Mouse (Mus musculus) midbrain, embryonic 11.5 days (tissue): ENCODE measurements around the gene Muc16. TPM values are rescaled to one million over a fixed set of nuclear protein-coding genes. Genes with fewer than 3 reads are reported as not detected.

Experiments used
- ATAC-seq: fragments of 200-750 bp; cut with Nextera tagmentation; 2 replicates; pipeline ENCODE4 v1.8.0; 2017; ENCODE audit warnings: moderate TSS enrichment, moderate library complexity; ENCODE audit not compliant: low FRiP score
- DNase-seq: peaks from one replicate; pipeline ENCODE4 v3.0.0; 2015; ENCODE audit warnings: low spot score; ENCODE audit errors: missing footprints
- H3K27ac ChIP-seq: fragments of 300-500 bp; sonication (generic); 2 replicates; pipeline ENCODE4 v1.5.1; 2014; ENCODE audit warnings: low read depth, low read length
- H3K27me3 ChIP-seq: fragments of 300-500 bp; sonication (generic); 2 replicates; pipeline ENCODE4 v1.6.1; 2014; ENCODE audit warnings: mild to moderate bottlenecking, low read length, moderate library complexity, mixed read lengths; ENCODE audit not compliant: control insufficient read depth, insufficient read depth
- H3K36me3 ChIP-seq: fragments of 300-500 bp; sonication (generic); 2 replicates; pipeline ENCODE4 v1.6.1; 2014; ENCODE audit warnings: mild to moderate bottlenecking, low read length, moderate library complexity, mixed read lengths; ENCODE audit not compliant: control insufficient read depth, insufficient read depth
- H3K4me1 ChIP-seq: fragments of 300-500 bp; sonication (generic); 2 replicates; pipeline ENCODE4 v1.6.1; 2014; ENCODE audit warnings: low read length; ENCODE audit not compliant: control insufficient read depth, insufficient read depth
- H3K4me2 ChIP-seq: fragments of 300-500 bp; sonication (generic); 2 replicates; pipeline ENCODE4 v1.6.1; 2014; ENCODE audit warnings: mild to moderate bottlenecking, moderate library complexity
- H3K4me3 ChIP-seq: fragments of 300-500 bp; sonication (generic); 2 replicates; pipeline ENCODE4 v1.5.1; 2014; ENCODE audit warnings: low read depth, low read length
- H3K9ac ChIP-seq: fragments of 300-500 bp; sonication (generic); 2 replicates; pipeline ENCODE4 v1.6.1; 2014; ENCODE audit warnings: low read length
- H3K9me3 ChIP-seq: fragments of 300-500 bp; sonication (generic); 2 replicates; pipeline ENCODE4 v1.6.1; 2016; ENCODE audit warnings: low read length; ENCODE audit not compliant: control insufficient read depth
- WGBS: fragments of 180-500 bp; shearing (Covaris S2); extraction: QIAGEN DNeasy Blood & Tissue Kit; methylation state at CpG from one replicate; pipeline ENCODE4 v1.1.7; 2014; 5-methylcytosine and 5-hydroxymethylcytosine counted together
- microRNA-seq: library from miRNA; unstranded; fragments of <30 nt; microRNA quantifications from one replicate; pipeline ENCODE4, GENCODE M21; 2017
- polyA plus RNA-seq: library from polyadenylated mRNA; unstranded; fragments of >200 nt; fragmentation: Nextera tagmentation; extraction: Ambion mirVana; gene quantifications from 2 replicates; pipeline ENCODE4 v1.2.1, GENCODE M21; 2014

The Muc16 gene
- polyA plus RNA-seq, 1 experiment from 2014 or later = not detected

- no peaks in the 10 kb centered on the region for H3K36me3 ChIP-seq
- peak overlapping the region; percentile 76 for H3K27ac ChIP-seq
- DNase-seq (peak; percentile 97), ATAC-seq (peak; percentile 98)
- peak overlapping the region; percentile 49 for H3K4me2 ChIP-seq
- peaks cover 3% of the 10 kb centered on the region; the same call in 1 of the 2 replicates for H3K4me1 ChIP-seq
- peak overlapping the region; percentile 46 for H3K4me3 ChIP-seq
- H3K9me3 ChIP-seq = no peaks in the 10 kb centered on the region
- WGBS = 5% methylated on average over 39 of the region's 39 CpGs
- H3K27me3 ChIP-seq = no peaks in the 10 kb centered on the region
- H3K9ac ChIP-seq = peak overlapping the region; percentile 53
These were observed 200.8 kb downstream of the Muc16 start for GRCm38 (mm10) chr9:18473324-18474128.

DNA sequence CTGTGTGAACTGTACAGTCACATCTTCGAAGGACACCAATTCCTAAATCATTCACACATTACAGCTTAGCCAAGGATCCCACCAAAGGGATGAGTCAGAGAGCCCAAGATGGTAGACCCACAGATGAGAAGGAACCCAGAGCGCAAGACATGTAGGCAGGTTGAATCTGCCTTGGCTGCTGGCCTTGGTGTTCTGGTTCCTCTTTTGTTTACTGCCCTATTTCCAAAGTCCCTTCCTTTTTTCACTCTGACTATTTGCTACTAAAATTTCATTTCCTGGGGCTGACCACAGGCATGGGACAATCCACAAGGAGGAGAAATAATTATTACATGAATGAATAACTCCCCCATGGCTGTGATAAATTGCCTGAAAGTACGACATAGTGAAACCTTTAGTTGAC is 206.3 kb downstream of the Muc16 start:
- Histone ChIP-seq H3K4me2 (no peak overlapping the region), H3K4me3 (no peak overlapping the region), H3K36me3 (no peaks in the 10 kb centered on the region), H3K9me3 (no peaks in the 10 kb centered on the region; the same call in 1 of the 2 replicates), H3K27me3 (no peaks in the 10 kb centered on the region), H3K27ac (no peak overlapping the region), H3K4me1 (no peaks in the 10 kb centered on the region), H3K9ac (no peak overlapping the region)
- DNase-seq = no peak
- WGBS = 95% methylated on average over 3 of the region's 3 CpGs
- no peak for ATAC-seq

- no peak overlapping the region for H3K9ac ChIP-seq
- no peak overlapping the region for H3K4me2 ChIP-seq
- WGBS = 30% methylated on average over 3 of the region's 3 CpGs
- no peaks in the 10 kb centered on the region for H3K4me1 ChIP-seq
- DNase-seq (no peak), ATAC-seq (peak; percentile 63; the same call in 1 of the 2 replicates)
- H3K4me3 ChIP-seq = no peak overlapping the region
- H3K27me3 ChIP-seq = no peaks in the 10 kb centered on the region
- H3K36me3 ChIP-seq = no peaks in the 10 kb centered on the region
- H3K27ac ChIP-seq = no peak overlapping the region
- no peaks in the 10 kb centered on the region; the same call in 1 of the 2 replicates for H3K9me3 ChIP-seq
These were observed 207.0 kb downstream of the Muc16 start for GRCm38 (mm10) chr9:18467350-18467749.

DNA sequence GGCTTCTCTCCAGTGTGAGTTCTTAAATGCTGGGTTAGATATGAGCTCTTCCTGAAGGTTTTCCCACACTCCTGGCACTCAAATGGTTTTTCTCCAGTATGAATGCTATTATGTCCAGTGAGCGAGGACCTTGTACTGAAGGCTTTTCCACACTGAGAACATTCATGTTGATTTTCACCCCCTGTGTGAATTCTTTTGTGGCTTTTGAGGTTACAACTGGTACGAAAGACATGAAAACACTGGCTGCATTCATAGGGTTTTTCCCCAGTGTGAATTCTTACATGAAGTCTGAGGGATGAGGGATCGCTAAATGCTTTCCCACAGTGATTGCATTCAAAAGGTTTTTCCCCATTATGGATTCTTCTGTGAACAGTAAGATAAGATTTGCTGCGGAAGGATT is 217.8 kb downstream of the Muc16 start:
- no peaks in the 10 kb centered on the region for H3K4me1 ChIP-seq
- no peaks in the 10 kb centered on the region for H3K27me3 ChIP-seq
- H3K9ac ChIP-seq = no peak overlapping the region
- H3K4me2 ChIP-seq = no peak overlapping the region
- no peak for DNase-seq
- 85% methylated on average over 4 of the region's 4 CpGs for WGBS
- no peak overlapping the region for H3K4me3 ChIP-seq
- no peaks in the 10 kb centered on the region for H3K9me3 ChIP-seq
- peaks cover 13% of the 10 kb centered on the region for H3K36me3 ChIP-seq
- H3K27ac ChIP-seq = no peak overlapping the region
- no peak for ATAC-seq

Small RNAs within 50 kb of the gene (microRNA-seq; reads per million reads assigned to microRNA genes)
- gene Gm22854 = not detected

Other genes starting within 250 kb of the Muc16 start
- gene Mbd3l2, start 243.9 kb downstream of the Muc16 start, polyA plus RNA-seq = 0.07 TPM in 1 of 2 replicates, not detected in the other
- gene Zfp558, start 196.3 kb downstream of the Muc16 start, polyA plus RNA-seq = 16.3 and 17.9 TPM in 2 replicates
- not detected in 2 replicates for gene Mbd3l1, start 196.2 kb downstream of the Muc16 start, polyA plus RNA-seq
- gene Olfr24, start 89.5 kb upstream of the Muc16 start, polyA plus RNA-seq = not detected in 2 replicates
- not detected in 2 replicates for gene Olfr828, start 145.0 kb upstream of the Muc16 start, polyA plus RNA-seq
- gene Olfr829, start 180.4 kb upstream of the Muc16 start, polyA plus RNA-seq = not detected in 2 replicates
- not detected in 2 replicates for gene Olfr830, start 200.2 kb upstream of the Muc16 start, polyA plus RNA-seq